Mouse (Mus musculus) ES-Bruce4 (cell line): ENCODE results near the gene Tmem213. TPM values are rescaled to one million over a fixed set of nuclear protein-coding genes. Genes with fewer than 3 reads are reported as not detected.

Experiments used
- H3K27ac ChIP-seq: 2 replicates; pipeline ENCODE4 v1.5.1; 2012; ENCODE audit warnings: low read length, inconsistent platforms; ENCODE audit not compliant: insufficient read depth
- H3K27me3 ChIP-seq: 2 replicates; pipeline ENCODE4 v1.6.1; 2012; ENCODE audit warnings: mild to moderate bottlenecking, low read length, inconsistent platforms; ENCODE audit not compliant: control insufficient read depth, poor library complexity, insufficient read depth, severe bottlenecking
- H3K36me3 ChIP-seq: 2 replicates; pipeline ENCODE4 v1.6.1; 2012; ENCODE audit warnings: inconsistent platforms, mild to moderate bottlenecking, low read length, moderate library complexity; ENCODE audit not compliant: control insufficient read depth, poor library complexity, insufficient read depth, severe bottlenecking
- H3K4me1 ChIP-seq: one replicate; pipeline ENCODE4 v1.8.1; 2011; ENCODE audit warnings: low read length; ENCODE audit not compliant: control insufficient read depth, insufficient read depth
- H3K4me3 ChIP-seq: 2 replicates; pipeline ENCODE4 v1.5.1; 2011; ENCODE audit warnings: low read depth, mild to moderate bottlenecking, low read length
- H3K9ac ChIP-seq: 2 replicates; pipeline ENCODE4 v1.6.1; 2012; ENCODE audit warnings: low read depth, mild to moderate bottlenecking, inconsistent platforms; ENCODE audit not compliant: poor library complexity, severe bottlenecking
- H3K9me3 ChIP-seq: replicated peaks from 2 replicates; pipeline ENCODE4 v1.6.1; 2012; ENCODE audit warnings: mild to moderate bottlenecking, low read length, inconsistent platforms; ENCODE audit not compliant: control insufficient read depth, poor library complexity, insufficient read depth, severe bottlenecking
- CTCF ChIP-seq: IDR thresholded peaks from one replicate; pipeline ENCODE4 v1.8.1; 2011; ENCODE audit warnings: low read depth, low read length
- EP300 ChIP-seq: IDR thresholded peaks from 2 replicates; pipeline ENCODE4 v1.6.1; 2011; ENCODE audit warnings: low read depth, low read length; ENCODE audit not compliant: insufficient read depth
- POLR2A ChIP-seq: IDR thresholded peaks from one replicate; pipeline ENCODE4 v1.8.1; 2011; ENCODE audit warnings: low read length; ENCODE audit not compliant: insufficient read depth
- polyA plus RNA-seq: library from polyadenylated mRNA; stranded (reverse); fragments of >200 nt; gene quantifications from 2 replicates; pipeline ENCODE4 v1.2.4, GENCODE M21; 2011; ENCODE audit warnings: low read depth; ENCODE audit not compliant: missing spikeins, insufficient read depth, insufficient read length

Gene Tmem213
- polyA plus RNA-seq, 1 experiment, result 3.0 TPM

DNA sequence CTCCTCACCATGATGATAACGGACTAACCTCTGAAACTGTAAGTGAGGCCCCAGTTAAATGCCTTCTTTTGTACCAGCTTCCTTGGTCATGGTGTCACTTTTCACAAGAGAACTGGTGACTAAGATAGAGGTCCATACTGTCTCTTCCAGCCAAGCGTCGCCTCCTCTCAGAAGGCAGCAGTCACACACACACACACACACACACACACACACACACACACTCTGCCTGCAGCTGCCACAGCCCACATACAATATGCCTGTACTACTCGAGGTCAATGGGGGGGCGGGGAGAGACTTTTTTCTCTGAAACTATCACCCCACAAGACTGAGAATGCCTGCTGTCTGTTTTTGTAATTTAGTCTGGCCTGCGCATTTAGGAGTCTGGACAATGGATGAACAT, 55.6 kb downstream of the Tmem213 start:
- TF ChIP-seq POLR2A (no peak), CTCF (no peak), EP300 (no peak)
- Histone ChIP-seq H3K4me3 (no peak overlapping the region), H3K27ac (no peak overlapping the region), H3K36me3 (no peaks in the 10 kb centered on the region), H3K27me3 (no peaks in the 10 kb centered on the region), H3K4me1 (no peaks in the 10 kb centered on the region), H3K9me3 (no peaks in the 10 kb centered on the region), H3K9ac (no peak overlapping the region)

DNA sequence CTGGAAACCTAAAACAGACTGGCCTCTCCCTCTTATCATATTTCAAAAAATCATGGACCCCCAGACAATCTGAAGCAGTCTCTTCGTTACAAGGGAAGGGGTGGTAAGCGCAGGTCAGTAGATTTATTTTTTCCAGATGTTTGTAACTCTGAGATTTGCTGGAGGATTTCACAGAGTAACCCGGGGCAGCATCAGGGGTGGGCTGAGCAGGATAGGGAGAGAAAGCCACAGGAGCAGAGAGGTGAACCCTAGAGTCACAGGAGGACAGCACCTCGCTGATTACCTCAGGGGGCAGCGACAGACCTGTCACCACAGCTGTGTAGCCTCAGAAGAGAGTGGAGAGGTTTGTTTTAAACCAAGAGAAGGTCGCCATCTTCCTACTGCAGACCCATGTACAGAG, 56.3 kb downstream of the Tmem213 start:
- Histone ChIP-seq H3K9ac (no peak overlapping the region), H3K36me3 (no peaks in the 10 kb centered on the region), H3K9me3 (no peaks in the 10 kb centered on the region), H3K27ac (no peak overlapping the region), H3K4me3 (no peak overlapping the region), H3K27me3 (no peaks in the 10 kb centered on the region), H3K4me1 (no peaks in the 10 kb centered on the region)
- TF ChIP-seq POLR2A, result no peak
- no peak for TF ChIP-seq CTCF
- no peak for TF ChIP-seq EP300

Other genes with a start within 250 kb of the Tmem213 start
- 140 and 156 TPM in 2 replicates for gene Trim24, start 238.4 kb upstream of the Tmem213 start, polyA plus RNA-seq
- 0.29 and 0.64 TPM in 2 replicates for gene Svopl, start 62.3 kb upstream of the Tmem213 start, polyA plus RNA-seq
- gene Atp6v0a4, start 15.3 kb downstream of the Tmem213 start, polyA plus RNA-seq, result 4.9 and 6.1 TPM in 2 replicates
- gene D630045J12Rik, start 144.8 kb downstream of the Tmem213 start, polyA plus RNA-seq, result 8.3 and 10.8 TPM in 2 replicates
- 22.8 and 23.2 TPM in 2 replicates for gene Zc3hav1l, start 190.0 kb downstream of the Tmem213 start, polyA plus RNA-seq
- 37.6 and 39.1 TPM in 2 replicates for gene Zc3hav1, start 245.3 kb downstream of the Tmem213 start, polyA plus RNA-seq